Mouse (Mus musculus) small intestine, adult 2 months (tissue): ENCODE results near the gene Bola2. TPM values are rescaled to one million over a fixed set of nuclear protein-coding genes. Genes with fewer than 3 reads are reported as not detected.

Source experiments
- H3K27ac ChIP-seq: fragments of 200-500 bp; 2 replicates; pipeline ENCODE4 v1.5.1; 2012; ENCODE audit warnings: low read depth, low read length, control low read depth, inconsistent platforms; ENCODE audit not compliant: insufficient read depth
- H3K27me3 ChIP-seq: fragments of 200-500 bp; 2 replicates; pipeline ENCODE4 v1.6.1; 2012; ENCODE audit warnings: mild to moderate bottlenecking, moderate library complexity, low read length, inconsistent platforms; ENCODE audit not compliant: control insufficient read depth, insufficient read depth
- H3K36me3 ChIP-seq: fragments of 200-500 bp; 2 replicates; pipeline ENCODE4 v1.6.1; 2012; ENCODE audit warnings: mild to moderate bottlenecking, low read length, control low read depth, inconsistent platforms; ENCODE audit not compliant: control insufficient read depth, insufficient read depth
- H3K4me1 ChIP-seq: fragments of 200-500 bp; 2 replicates; pipeline ENCODE4 v1.6.1; 2012; ENCODE audit warnings: low read length, inconsistent platforms, mixed read lengths; ENCODE audit not compliant: control insufficient read depth, insufficient read depth, insufficient read length
- H3K4me3 ChIP-seq: fragments of 200-500 bp; 2 replicates; pipeline ENCODE4 v1.5.1; 2012; ENCODE audit warnings: low read depth, mild to moderate bottlenecking, control low read depth, inconsistent platforms, low read length, moderate library complexity
- CTCF ChIP-seq: fragments of 200-500 bp; IDR thresholded peaks from 2 replicates; pipeline ENCODE4 v1.5.1; 2012; ENCODE audit warnings: low read depth, mild to moderate bottlenecking, control low read depth, inconsistent platforms, low read length, moderate library complexity, mixed read lengths; ENCODE audit not compliant: insufficient replicate concordance, insufficient read length; ENCODE audit errors: extremely low read depth
- POLR2A ChIP-seq: fragments of 200-500 bp; IDR thresholded peaks from 2 replicates; pipeline ENCODE4 v1.6.1; 2012; ENCODE audit warnings: low read depth, mild to moderate bottlenecking, control low read depth, inconsistent platforms, low read length, moderate library complexity
- WGBS: fragments of 180-500 bp; shearing (Covaris S2); methylation state at CpG from one replicate; pipeline ENCODE4 v1.1.7; 2018; 5-methylcytosine and 5-hydroxymethylcytosine counted together
- polyA plus RNA-seq: library from polyadenylated mRNA; depleted of rRNA; stranded (reverse); fragments of >200 nt; gene quantifications from 2 replicates; pipeline ENCODE4 v1.2.3, GENCODE M21; 2012; rRNA removed

Gene Bola2
- polyA plus RNA-seq, result 35.8 and 40.6 TPM in 2 replicates

DNA sequence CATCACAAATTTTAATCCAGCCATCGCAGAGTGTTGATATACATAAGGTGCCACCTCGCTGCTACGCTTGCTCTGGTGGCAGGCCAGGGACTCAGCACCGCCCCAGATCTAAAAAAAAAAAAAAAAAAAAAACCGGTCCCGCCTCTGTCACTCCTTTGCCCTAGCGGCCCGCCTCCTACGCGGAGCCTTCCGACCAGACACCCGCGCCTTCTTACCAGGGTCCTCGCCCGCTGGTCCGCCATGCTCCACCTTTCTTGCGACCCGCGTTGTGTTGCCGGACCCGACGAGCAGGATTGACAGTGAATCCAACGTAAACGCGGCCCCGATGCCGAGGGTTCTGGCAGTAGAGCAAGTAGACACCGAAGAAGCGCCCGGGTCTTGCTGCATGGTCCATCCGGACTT, at the start of gene Bola2:
TSS of gene Bola2 (plus strand) at position 192 of the 402 bp plus-strand sequence.
- peaks cover 14% of the 10 kb centered on the region for H3K4me1 ChIP-seq
- H3K36me3 ChIP-seq, result peaks cover 14% of the 10 kb centered on the region
- WGBS, result under 1% methylated on average over 31 of the region's 31 CpGs
- H3K27ac ChIP-seq, result peak within 1 kb of the TSS; percentile 96
- no peaks in the 10 kb centered on the region for H3K27me3 ChIP-seq
- H3K4me3 ChIP-seq, result peak within 1 kb of the TSS; percentile 83
- TF ChIP-seq CTCF, result no peak
- TF ChIP-seq POLR2A, result peak; percentile 21; the same call in 1 of the 2 replicates

DNA sequence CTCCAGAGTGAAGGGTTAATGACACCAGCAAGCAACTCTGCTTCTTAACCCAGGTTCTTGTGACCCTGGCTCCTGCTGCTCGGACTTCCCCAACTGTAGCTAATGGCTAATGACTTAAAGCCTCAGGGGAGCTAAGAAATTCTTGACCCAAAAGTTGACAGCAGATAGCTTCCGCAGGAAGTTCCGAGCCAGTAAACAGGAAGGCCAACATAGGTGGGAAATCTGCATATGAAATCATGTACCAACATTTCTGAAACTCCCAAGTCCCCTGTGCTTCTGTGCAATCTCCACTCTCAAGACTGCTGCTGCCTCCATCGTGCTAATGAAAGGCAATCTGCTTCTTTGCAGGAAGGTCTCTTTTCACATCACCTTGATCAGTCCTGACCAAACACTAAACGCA, 49.5 kb upstream of the Bola2 start:
- no peak overlapping the region for H3K27ac ChIP-seq
- H3K27me3 ChIP-seq, result no peaks in the 10 kb centered on the region
- H3K36me3 ChIP-seq, result no peaks in the 10 kb centered on the region
- H3K4me3 ChIP-seq, result no peak overlapping the region
- 69% methylated on average over 5 of the region's 5 CpGs for WGBS
- peaks cover 15% of the 10 kb centered on the region; the same call in 1 of the 2 replicates for H3K4me1 ChIP-seq
- TF ChIP-seq POLR2A (no peak), CTCF (no peak)

DNA sequence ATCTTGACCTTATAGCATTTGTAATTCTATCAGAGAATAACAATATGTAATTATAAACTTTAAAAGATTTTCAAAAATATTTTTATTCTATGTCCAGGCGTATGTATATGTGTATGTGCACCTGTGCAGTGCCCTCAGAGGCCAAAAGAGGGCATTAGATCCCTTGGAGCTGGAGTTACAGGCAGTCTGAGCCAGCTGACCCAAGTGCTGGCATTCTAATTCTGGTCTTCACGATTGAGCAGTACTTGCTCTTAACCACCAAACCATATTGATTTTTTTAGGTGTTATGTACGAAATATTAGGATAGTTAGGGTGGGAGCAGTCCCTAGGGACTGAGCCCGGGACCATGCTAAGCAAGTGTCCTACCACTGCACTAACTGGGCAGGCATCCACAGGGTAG, 46.7 kb upstream of the Bola2 start:
- Histone ChIP-seq H3K27me3 (no peaks in the 10 kb centered on the region), H3K36me3 (no peaks in the 10 kb centered on the region), H3K4me1 (peaks cover 15% of the 10 kb centered on the region; the same call in 1 of the 2 replicates), H3K27ac (no peak overlapping the region), H3K4me3 (no peak overlapping the region)
- 75% methylated on average over 4 of the region's 4 CpGs for WGBS
- TF ChIP-seq CTCF, result no peak
- TF ChIP-seq POLR2A, result no peak

DNA sequence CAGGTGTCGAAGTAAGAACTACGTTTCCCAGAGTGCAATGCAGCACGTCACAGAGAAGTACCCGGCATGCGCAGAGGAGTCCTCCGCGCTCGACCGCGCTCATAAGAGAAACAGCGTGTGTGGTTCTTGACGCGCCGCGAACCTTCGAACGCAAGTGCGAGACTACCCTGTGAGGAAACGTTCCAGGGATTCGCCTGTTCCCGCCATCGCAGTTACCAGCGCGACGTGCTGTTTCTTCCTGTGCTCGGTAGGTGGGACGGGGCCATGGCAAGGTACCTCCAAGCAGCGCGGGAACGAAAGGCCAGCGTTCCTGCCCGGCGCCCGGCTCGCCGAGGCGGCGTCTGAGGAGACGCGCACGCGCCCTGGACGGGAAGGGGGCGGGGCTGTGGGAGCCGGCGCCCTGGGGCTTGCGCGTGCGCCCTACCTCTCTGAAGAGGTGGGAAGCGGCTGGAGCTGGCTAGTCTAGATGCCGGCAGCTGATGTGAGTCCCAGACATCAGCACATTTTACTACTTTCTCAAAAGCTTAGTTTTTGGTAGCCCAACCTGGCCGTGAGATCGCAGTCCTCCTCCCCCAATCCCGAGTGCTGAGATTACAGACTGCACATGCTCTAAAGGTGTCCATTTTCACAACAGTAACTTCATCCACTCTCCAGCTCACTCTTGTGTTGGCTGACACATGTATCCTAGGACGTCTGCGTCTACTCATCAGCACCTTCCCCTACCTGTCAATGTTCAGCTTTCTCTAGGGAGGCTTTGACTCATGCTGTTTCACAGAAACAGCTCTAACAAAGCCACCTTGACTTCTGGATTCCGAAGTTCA, 45.8 kb upstream of the Bola2 start, which contains the start of gene Sgf29:
TSS of gene Sgf29 (plus strand) at position 79 of the 821 bp plus-strand sequence.
- Histone ChIP-seq H3K27ac (peak within 1 kb of the TSS; percentile 95), H3K4me1 (peaks cover 15% of the 10 kb centered on the region; the same call in 1 of the 2 replicates), H3K36me3 (no peaks in the 10 kb centered on the region), H3K4me3 (peak within 1 kb of the TSS; percentile 80), H3K27me3 (no peaks in the 10 kb centered on the region)
- under 1% methylated on average over 57 of the region's 57 CpGs for WGBS
- TF ChIP-seq CTCF, result no peak
- TF ChIP-seq POLR2A, result peak; percentile 92

DNA sequence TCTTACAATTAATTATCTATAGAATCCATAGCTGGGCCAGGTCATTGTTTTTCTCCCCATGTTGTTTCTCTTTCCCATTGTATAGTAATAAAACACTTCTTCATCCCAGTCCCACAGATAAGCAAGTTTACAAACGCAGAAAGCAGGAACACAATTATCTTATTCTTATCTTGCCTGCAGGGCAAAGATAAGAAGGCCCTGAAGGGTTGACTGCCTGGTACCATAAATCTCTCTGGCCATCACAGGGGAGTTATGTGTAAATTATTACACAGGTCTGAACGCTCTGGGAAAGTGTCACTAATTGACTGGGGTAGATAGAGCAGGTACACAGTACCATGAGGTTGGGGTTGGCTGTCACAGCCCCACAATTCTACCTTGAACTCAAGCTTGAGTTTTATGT, 44.3 kb upstream of the Bola2 start:
- Histone ChIP-seq H3K36me3 (no peaks in the 10 kb centered on the region), H3K27ac (no peak overlapping the region), H3K4me1 (peaks cover 11% of the 10 kb centered on the region; the same call in 1 of the 2 replicates), H3K27me3 (no peaks in the 10 kb centered on the region), H3K4me3 (no peak overlapping the region)
- 14% methylated on average over 2 of the region's 2 CpGs for WGBS
- no peak for TF ChIP-seq POLR2A
- TF ChIP-seq CTCF, result no peak

DNA sequence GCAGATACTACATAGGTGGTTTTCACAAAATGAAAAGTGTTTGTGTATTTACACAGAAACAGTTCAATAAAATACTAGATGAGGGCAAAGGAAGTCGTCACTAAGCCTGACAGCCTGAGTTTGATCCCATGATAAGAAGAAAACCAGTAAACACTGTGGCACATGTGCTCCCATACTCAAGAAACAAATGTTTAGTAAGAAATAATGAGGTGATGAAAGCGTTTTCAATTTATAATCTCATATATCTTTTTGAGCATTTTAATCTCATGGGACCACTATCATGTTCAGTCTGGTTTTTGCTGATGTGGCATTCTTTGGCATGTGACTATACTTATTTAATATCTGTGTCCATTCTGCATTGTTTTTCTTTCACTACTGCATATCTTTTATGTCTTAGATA, 41.2 kb upstream of the Bola2 start:
- peaks cover 6% of the 10 kb centered on the region; the same call in 1 of the 2 replicates for H3K4me1 ChIP-seq
- no peak overlapping the region for H3K27ac ChIP-seq
- no peak overlapping the region for H3K4me3 ChIP-seq
- WGBS, result 77% methylated on average over 2 of the region's 2 CpGs
- no peaks in the 10 kb centered on the region for H3K36me3 ChIP-seq
- H3K27me3 ChIP-seq, result no peaks in the 10 kb centered on the region
- TF ChIP-seq CTCF (no peak), POLR2A (no peak)

DNA sequence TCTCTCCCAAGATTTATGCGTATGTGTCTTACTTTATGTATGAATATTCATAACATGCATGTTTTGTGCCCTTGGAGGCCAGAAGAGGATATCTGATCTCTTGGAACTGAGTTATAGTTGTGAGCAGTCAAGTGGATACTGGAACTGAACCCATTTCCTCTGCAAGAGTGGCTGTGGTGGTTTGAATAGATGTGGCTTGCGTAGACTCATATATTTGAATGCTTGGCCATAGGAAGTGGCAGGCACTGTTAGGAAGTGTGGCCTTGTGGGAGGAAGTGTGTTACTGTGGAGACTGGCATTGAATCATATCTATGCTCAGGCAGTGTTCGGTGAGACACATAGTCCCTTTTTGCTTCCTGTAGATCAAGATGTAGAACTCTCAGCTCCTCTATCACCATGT, 39.5 kb upstream of the Bola2 start:
- Histone ChIP-seq H3K4me3 (no peak overlapping the region), H3K27me3 (no peaks in the 10 kb centered on the region), H3K36me3 (no peaks in the 10 kb centered on the region), H3K27ac (no peak overlapping the region), H3K4me1 (no peaks in the 10 kb centered on the region; the same call in 1 of the 2 replicates)
- WGBS, result 80% methylated on average over 3 of the region's 3 CpGs
- TF ChIP-seq POLR2A (no peak), CTCF (no peak)
